Mouse (Mus musculus): Measurements from ENCODE around the gene B3gnt4.

B3gnt4 gene

DNA sequence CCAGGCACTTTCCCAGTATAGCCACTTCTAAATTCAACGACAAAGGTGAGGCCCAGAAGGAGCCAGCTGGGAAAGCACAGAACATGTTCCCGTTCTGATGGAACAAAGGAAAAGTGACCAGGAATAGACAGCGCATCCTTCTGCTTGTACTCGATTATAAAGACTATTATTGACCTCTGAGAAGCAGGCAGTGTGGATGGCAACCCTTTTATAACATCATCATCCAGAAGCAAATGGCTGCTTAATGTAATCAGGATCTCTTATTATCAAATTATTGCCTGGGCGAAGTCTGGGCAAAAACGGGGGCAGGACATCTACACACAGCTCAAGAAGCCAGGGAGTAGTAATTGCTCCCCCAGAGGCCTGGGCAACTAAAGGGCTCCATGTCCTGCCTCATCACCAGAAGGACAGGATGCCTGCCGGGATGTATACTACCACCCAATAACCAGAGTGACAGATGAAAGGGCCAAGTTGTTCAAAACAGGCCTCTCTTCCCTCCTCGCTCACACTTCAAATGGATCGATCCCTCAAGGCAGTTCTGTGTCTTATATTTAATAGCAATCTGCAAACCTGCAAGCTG lies 15.7 kb downstream of the B3gnt4 start:
- DNase-seq (ENCODE audit: low read depth), result no peak

DNA sequence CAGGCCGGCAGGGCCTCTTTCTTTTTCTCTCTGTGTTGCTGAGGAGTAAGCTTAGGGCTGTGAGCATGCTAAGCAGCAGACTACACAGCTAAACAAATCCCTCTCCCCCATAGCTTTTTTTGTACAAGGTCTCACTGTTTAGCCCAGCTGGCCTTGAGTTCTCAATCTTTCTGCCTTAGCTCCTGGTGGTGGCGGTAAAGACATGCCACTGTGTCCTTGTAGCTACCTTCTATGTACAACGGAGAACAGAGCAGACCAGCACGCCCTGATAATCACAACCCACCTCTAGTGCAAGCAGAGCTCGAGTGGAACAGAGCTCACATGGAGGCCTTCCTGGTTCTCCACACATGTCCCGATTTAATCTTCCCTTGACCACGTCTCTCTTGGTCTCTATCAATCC lies 18.4 kb downstream of the B3gnt4 start:
- no peak for DNase-seq (ENCODE audit: low read depth)

DNA sequence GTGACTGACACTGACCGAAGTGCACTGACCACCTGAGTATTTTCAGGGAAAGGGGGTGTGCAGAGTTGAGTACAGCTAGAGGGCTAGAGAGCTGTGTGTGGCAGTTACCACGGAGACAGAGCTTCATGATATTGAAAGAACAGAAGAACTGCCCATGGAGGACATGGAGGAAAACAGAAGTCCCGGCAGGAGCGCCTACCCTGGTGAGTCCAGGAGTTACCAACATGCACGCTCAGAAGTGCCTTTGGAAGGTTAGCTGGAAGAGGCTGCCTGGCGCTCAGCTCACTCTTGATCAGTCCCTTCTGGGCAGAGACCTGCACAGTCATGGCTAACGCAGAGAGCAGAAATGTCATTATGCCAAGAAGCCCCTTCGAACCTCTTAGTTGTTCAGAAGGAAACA lies 19.8 kb downstream of the B3gnt4 start:
- DNase-seq (ENCODE audit: low read depth), result no peak

GRCm38 (mm10) chr5:123533801-123534200 lies 23.5 kb downstream of the B3gnt4 start:
- DNase-seq (ENCODE audit: low read depth), result no peak

GRCm38 (mm10) chr5:123555693-123556092 lies 45.4 kb downstream of the B3gnt4 start:
- no peak for DNase-seq (ENCODE audit: low read depth)

- no peak for DNase-seq (ENCODE audit: low read depth)
Observed at GRCm38 (mm10) chr5:123556451-123556850, 46.2 kb downstream of the B3gnt4 start.

GRCm38 (mm10) chr5:123559588-123559987 lies 49.3 kb downstream of the B3gnt4 start:
- DNase-seq (ENCODE audit: low read depth), result no peak

- DNase-seq (ENCODE audit: low read depth), result no peak
Observed at GRCm38 (mm10) chr5:123561128-123561527, 50.9 kb downstream of the B3gnt4 start.
